Mouse (Mus musculus) urinary bladder, postnatal 14 days (tissue): ENCODE measurements at regions not wholly inside any gene's neighbourhood (a gene's known extent, or its start where the extent isn't known, plus 50 kb on each side); places are given as distances from the start of the nearest gene placed in this dataset.
A peak's percentile ranks its signal among the peaks of the same experiment; 100 is the strongest.

ENCODE experiments used
- DNase-seq: peaks from one replicate; pipeline ENCODE4 v3.0.0; 2021; ENCODE audit warnings: low spot score

DNA sequence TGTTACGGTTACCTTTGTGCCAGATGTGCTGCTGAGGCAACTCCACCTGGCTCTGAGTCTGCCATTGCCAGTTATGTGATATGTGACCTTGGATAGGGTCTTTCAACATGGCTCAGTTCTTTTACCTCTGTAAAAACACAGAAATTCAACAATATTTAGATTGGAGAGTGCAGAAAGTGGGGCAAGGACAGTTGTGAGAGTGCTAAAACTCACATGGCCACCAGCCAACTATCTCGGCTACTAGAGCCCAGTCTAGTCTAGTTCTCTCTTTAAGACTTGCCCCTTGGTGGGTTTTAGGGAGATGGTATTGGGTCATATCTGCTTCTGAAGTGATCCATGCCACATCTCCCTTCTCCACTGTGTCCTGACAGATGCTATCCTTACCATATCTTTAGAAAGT lies 233.0 kb downstream of the Phf14 start:
- no peak for DNase-seq

- no peak for DNase-seq
Observed at GRCm38 (mm10) chr6:12145216-12145615, 237.6 kb downstream of the Phf14 start.

DNA sequence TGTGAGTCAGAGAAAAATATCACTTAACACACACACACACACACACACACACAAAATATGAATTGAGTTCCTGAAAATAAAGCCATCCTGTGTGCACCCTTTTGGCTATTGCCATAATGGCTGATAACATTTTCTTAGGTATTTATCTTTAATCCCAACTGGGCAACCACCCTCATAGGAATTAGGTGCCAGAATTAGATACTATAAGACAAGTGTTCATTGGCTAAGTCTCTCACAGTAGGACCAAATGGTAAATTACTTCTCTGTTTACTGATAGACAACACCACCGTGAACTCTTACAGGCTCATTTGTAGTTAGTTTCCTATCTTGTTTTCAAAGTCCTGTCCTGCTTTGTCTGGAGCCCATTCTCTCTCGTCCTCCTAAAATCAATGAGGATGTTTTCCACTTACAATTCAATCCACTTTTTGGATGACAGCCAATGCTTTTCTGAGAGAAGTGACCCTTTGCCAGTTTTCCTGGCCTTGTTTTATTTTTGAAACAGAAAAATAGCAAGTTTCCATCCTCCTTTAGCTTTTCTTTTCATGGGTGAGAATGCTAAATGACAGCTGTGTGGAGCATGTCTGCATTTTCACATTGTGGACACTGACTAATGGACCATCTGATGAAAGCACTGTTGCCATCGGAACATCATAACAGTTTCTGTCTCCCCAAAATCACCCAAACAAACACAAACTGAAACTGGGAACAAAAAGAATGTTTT lies 243.2 kb downstream of the Phf14 start:
- no peak for DNase-seq

GRCm38 (mm10) chr6:12163971-12164370 lies 256.4 kb downstream of the Phf14 start:
- DNase-seq = no peak

DNA sequence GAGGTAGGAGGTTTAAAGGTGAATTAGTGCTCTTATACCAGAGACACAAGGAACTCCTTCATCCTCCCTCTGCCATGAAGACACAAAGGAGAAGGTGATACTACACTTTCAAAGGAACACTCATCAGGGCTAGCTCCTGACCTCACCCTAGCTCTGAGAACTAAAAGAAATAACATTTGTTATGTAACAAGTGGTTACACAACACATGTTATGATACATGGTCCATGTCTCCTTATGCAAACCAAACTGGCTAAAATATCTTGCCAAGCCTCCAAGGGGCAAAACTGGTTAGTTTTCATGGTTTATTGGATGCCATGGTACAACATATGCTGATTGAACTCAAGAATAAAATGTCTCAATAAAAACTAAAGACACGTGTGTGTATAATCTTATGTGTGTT lies 260.9 kb downstream of the Phf14 start:
- no peak for DNase-seq

DNA sequence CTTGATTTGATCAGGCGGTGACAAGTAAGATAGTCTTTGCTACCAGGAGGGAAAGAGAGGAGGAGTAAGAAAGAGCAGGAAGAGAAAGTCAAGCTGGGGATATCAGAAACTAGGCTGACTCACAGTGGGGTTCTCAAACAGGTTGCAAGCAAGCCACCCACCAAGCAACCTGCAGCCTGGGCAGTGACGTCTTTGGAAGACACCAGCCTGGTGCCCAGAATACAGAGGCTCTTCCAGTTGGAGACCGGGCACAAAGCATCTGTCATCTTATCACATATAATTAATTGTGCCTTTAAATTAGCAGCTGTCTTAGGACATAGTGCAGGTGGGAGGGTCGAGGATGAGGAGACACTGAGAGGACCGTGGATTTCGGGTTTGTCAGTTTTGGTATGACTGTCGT lies 261.8 kb downstream of the Phf14 start:
- DNase-seq = no peak

GRCm38 (mm10) chr6:12170722-12171121 lies 263.1 kb downstream of the Phf14 start:
- DNase-seq = no peak

GRCm38 (mm10) chr6:12171189-12171588 lies 263.6 kb downstream of the Phf14 start:
- no peak for DNase-seq

DNA sequence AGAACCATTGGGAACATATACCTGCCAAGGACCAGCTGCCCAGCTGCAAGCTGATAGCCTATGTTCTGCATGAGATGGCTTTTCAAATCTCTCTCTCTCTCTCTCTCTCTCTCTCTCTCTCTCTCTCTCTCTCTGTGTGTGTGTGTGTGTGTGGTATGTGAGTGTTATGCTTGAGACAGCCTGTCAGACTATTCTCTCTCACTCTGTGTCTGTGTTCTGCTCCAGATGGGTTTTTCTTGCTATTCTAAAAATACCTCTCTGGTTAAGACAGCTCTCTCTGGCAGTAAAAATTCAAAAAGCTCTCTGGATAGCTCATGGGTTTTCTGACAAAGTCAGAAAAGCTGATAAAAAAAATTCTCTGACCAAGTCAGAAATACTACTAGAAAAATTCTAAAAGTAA lies 270.4 kb downstream of the Phf14 start:
- no peak for DNase-seq

DNA sequence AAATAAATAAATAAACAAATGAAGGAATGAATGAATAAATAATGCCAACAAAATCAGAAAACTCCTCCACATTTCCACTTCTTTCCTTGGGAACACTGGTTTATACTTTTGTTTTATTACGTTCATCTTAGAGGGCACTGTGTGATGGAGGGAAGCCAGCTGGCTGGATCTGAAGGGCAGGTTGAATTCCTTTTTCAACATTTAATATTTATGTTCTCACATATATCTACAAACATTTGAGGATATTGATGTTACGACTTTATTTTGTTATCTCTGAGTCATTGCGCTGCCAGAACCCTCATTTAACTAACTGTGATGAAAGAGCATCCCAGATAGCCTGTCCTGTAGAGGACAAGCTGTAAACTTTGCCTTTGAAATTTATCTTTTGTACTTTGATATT lies 273.3 kb downstream of the Phf14 start:
- DNase-seq = peak; percentile 4

DNA sequence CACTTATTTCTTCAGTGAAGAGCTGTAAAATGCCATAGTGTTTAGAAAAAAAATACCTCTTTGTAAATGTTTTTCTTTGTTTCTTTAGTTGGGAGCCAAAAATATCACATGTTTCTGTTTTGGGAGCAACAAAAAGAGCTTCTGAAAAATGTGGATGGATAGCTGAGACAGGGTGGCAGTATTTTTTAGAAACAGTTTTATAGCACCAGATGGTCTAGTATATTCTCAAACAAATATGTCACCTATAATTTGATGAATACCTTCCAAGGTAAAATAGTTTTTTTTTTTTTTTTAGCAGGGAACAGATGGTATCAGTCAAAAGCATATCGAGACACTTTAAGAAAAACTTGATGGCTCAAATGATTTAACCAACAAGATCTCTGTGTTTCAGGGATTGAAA lies 302.6 kb downstream of the Phf14 start:
- no peak for DNase-seq

DNA sequence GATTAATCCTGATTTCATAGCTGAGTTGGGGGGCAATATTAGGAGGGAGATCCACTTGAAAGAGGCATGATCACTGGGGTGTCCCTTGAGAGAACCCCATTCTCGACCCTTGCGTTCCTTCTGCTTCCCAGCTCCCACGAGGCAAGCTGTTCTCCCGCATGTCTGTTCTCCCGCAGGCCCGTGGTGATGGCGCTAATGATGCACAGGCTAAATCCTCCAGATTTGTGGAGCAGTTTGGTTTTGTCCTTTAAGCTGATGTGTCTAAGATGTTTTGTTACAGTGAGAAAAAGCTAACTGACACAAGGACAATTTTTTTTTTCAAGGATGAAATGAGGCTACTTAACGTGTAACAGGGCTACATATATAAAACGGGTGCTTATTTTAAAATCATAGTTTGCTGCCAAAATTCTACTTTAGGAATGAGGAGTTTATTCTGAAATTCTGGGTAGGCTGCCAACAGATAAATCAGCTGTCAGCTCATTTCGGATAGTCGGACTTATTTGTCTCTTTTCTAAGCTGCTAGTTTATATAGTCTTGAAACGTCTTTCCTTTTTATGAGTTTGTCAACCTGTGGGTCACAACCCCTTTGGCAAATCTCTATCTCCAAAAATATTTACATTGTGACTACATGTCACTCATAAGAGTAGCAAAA lies 307.0 kb downstream of the Phf14 start:
- no peak for DNase-seq

GRCm38 (mm10) chr6:12215178-12215553 lies 307.6 kb downstream of the Phf14 start:
- DNase-seq = no peak

- DNase-seq = no peak
Observed at GRCm38 (mm10) chr6:12244151-12244550, 336.5 kb downstream of the Phf14 start.

DNA sequence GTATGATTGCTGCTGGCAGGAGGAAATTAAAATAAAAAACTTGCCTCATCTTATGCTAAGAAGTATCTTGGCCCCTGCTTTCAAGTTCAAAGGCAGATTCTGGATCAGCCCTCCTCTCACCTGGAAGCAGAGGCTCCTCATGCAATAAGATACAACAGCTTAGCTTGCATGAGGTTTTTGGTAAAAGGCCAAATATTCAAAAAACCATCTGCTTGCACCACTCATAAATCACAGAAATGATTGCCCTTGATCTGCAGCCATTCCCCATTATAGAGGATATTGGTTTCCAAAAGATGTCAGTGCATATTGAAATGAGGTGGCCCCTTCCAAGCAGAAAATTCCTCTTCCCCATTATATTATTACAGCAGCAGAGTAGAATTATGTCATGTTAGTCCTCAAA lies 340.4 kb downstream of the Phf14 start:
- DNase-seq = no peak

DNA sequence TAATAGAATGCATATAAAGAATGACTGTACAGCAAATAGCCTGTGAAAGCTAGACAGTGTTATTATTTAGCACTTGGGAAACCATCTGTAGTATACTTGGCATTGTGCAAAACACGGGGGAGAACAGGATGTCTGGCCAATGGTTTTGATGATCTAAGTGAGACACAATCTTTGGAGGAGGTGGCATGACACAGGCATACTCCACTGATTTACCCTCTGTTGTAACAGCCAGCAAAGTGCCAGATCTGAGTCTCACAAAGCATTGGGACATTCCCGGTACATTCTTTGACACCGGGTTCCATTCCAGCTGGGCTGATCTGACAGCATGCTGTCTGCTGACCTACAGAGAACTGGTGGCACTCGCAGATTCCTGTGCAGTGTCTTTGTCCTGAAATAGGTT lies 341.0 kb downstream of the Phf14 start:
- DNase-seq = no peak

GRCm38 (mm10) chr6:12254507-12254906 lies 346.9 kb downstream of the Phf14 start:
- DNase-seq = no peak

DNA sequence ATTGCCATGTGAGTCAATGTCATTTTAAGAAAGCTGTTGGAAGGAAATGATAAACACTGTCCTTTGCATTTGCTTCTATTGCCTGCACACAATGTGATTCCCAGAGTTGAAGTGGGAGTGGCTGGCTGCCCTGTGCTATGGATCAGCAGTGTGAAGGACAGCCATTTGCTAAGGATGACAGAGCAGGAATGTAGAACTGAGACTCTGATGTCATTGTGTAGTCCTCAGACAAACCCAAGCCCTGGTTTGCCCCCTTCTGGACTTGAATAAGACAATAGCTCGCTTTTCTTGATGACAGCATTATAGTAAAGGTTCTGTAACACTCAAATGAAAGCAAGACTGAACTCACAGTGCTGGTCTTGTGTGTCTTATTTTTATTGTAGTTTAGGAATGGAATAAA lies 347.8 kb downstream of the Phf14 start:
- DNase-seq = no peak

- no peak for DNase-seq
Observed at GRCm38 (mm10) chr6:12258273-12258672, 350.7 kb downstream of the Phf14 start.

GRCm38 (mm10) chr6:12258940-12259481 lies 351.4 kb downstream of the Phf14 start:
- DNase-seq = no peak

GRCm38 (mm10) chr6:12259629-12260028 lies 352.0 kb downstream of the Phf14 start:
- no peak for DNase-seq

GRCm38 (mm10) chr6:12260325-12261076 lies 352.9 kb downstream of the Phf14 start:
- DNase-seq = peak; percentile 42
